Mouse (Mus musculus): ENCODE results near the gene Rhof.

Gene Rhof

GRCm38 (mm10) chr5:123135471-123136360 is 3.2 kb upstream of the Rhof start:
- peak; percentile 66 for DNase-seq (ENCODE audit: extremely low spot score)

- no peak for DNase-seq (ENCODE audit: extremely low spot score)
Measured at GRCm38 (mm10) chr5:123134875-123135382, 2.4 kb upstream of the Rhof start.

GRCm38 (mm10) chr5:123134186-123134874 is 1.8 kb upstream of the Rhof start:
- DNase-seq (ENCODE audit: extremely low spot score): no peak

DNA sequence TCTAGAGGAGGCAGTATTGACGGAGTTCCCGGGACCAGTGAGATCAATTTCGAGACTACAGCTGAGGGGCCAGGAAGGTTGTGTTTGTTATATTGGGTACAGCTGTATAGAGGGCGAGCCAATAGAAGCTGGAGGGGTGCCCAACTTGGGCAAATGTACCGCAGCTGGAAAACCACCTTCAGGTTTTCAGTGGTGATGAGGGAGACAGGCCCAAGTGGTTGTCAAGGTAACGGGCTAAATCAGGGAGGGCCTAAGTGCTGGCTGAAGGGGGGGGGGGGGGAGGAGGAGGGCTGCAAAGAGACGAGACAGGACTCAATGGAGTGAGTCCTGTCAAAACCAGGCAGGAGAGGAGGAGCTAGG is 1.3 kb upstream of the Rhof start:
- no peak for DNase-seq (ENCODE audit: extremely low spot score)

GRCm38 (mm10) chr5:123133083-123133783 is 741 bp upstream of the Rhof start:
- DNase-seq (ENCODE audit: extremely low spot score): peak; percentile 94

- DNase-seq (ENCODE audit: extremely low spot score): no peak
Measured at GRCm38 (mm10) chr5:123130814-123131148, 1.7 kb downstream of the Rhof start.

DNA sequence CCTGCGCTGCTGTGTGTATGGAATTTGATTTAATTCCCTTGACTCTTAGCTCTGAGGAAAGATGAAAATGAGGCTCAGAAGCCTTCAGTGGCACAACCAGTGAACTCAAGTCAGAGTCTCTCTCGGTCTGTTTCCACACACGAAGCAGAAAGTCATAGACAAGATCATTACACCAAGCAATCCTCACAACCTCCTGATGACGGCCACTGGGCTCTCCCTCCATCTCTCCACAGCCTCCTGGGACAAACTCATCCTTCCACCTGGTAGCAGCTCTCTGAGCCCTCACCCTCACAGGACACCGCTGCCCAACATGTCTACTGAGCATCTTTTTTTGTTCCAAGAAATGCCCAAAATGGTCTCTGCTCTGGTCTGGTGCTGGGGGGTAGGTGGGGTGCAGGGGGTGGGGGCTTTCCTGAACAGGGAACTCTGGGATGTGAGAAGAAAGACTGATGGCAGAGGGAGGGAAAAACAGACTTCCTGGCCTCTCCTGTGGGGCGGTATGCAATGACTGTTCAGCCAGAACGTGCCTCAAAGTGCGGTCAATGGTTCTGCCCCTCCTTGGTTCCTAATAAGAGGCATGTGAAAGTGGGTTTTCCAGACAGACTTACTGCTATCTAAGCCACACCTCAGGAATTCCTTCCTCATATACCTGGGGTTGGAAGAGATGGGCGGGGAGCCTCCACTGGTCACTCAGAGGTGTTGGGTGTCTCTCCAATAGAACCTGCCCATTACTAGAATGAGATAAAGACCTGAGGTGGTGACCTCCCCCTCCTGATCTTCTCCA is 2.3 kb downstream of the Rhof start:
- DNase-seq (ENCODE audit: extremely low spot score): no peak

- no peak for DNase-seq (ENCODE audit: extremely low spot score)
Measured at GRCm38 (mm10) chr5:123129170-123129757, 3.2 kb downstream of the Rhof start.

DNA sequence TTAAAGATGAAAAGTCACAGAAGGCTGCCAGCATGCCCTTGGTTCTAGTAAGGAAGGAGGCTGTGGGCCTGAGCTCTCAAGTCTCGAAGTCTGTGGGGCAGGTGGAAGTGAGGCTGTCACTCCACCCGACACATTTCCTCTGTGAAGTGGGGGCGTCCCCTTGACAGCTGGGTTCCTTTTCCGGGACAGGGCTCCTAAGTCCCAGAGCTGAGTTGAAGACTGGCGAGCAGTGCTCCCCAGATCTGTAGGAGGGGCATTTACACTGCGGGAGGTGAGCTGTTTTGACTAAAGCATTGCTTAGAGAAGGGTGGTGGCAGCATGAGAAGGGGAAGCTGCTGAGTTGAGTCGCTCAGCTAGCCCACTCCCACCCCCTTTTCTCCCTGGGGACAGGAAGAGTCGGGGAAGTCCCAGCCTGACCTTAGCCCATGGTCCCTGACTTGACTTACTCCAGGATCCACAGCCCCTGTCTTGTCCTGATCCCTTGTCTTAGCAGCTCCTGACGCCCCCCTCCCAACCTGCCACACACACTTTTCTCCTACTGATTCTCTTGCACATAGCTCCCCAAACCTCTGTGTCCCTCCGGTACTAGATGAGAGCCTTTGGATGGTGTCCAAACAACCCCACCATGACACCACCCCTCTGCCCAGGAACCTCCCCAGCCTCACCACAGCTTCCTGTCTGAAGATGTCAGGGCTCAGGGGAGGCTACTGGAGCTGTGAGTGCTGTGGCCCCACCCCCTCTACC is 3.9 kb downstream of the Rhof start:
- DNase-seq (ENCODE audit: extremely low spot score): no peak

- DNase-seq (ENCODE audit: extremely low spot score): no peak
Measured at GRCm38 (mm10) chr5:123127031-123127430, 5.5 kb downstream of the Rhof start.

GRCm38 (mm10) chr5:123125638-123126406 is 6.7 kb downstream of the Rhof start:
- no peak for DNase-seq (ENCODE audit: extremely low spot score)

DNA sequence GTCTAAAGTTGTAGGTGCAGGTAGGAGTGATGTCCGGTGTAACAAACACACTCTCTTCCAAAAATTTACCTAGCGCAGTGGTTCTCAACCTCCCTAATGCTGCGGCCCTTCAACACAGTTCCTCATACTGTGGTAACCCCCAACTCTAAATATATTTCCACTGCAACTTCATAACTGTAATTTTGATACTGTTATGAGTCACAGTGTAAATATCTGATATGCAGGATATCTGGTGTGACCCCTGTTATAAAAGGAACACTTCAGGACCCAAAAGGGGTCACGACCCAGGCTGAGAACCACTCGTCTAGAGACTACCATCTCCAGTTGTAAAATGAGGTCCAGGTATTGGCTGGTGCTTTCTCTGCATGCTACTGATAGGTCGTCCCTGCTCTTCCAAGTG is 7.4 kb downstream of the Rhof start:
- no peak for DNase-seq (ENCODE audit: extremely low spot score)

DNA sequence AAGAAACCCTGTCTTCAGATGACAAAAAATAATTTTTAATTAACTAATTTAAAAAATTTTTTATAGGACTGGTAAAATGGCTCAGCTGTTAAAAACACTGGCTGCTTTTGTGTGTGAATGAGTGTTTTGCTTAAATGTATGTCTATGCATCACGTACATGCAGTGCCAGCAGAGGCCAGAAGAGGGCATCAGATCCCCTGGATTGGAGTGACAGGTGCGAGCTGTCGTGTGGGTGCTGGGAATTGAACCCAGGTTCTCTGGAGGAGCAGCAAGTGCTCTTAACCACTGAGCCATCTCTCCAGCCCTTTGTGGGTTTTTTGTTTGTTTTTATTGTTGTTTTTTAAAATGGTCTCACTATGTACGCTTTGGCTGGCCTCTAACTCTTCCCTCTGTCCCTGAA is 10.3 kb downstream of the Rhof start:
- no peak for DNase-seq (ENCODE audit: extremely low spot score)

DNA sequence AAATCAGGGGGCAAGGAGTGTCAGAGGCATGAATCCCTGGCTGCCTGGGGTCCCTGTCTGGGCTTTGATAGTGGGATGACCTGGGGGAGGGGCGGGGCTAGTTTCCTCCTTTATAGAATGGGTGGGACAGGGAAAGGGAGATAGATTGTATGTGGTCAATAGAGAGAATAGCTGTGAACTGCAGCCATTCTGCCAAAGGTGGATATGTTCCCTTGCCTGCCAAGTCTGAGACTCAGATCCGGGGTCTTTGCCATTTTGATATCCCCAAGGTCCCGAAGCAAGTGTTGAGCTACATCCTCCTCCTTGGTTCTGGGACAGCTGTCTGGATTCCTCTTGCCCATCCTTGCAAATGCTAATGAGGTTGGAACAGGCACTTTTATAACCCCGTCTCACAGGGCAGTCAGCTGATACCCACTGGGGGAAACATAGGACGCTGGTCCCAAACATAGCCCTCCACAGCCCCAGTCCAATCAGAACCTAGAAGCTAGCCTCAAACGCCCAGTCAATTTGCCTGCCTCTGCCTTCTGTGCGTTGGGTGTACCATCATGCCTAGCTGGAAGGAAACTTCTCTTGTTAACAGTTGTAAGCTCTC is 11.8 kb downstream of the Rhof start:
- DNase-seq (ENCODE audit: extremely low spot score): no peak

DNA sequence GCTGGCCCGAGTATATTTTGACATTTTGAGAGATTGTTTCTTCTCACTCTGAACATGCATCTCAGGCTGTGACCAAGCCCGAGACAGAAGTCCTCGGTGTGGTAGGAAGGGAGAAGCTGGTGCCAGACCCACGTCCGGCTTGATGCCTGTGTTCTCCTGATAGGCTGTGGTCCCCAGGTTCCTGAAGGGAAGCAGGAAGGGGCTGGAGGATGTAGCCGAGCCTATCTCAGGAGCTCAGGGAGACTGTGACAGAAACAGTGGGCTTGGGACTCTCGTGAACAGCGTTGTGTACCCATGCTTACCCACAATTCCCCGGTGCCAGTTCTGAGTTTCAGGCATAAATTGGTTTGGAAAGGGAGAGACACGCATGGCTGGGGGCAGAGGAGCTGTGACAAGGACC is 13.7 kb downstream of the Rhof start:
- no peak for DNase-seq (ENCODE audit: extremely low spot score)

DNA sequence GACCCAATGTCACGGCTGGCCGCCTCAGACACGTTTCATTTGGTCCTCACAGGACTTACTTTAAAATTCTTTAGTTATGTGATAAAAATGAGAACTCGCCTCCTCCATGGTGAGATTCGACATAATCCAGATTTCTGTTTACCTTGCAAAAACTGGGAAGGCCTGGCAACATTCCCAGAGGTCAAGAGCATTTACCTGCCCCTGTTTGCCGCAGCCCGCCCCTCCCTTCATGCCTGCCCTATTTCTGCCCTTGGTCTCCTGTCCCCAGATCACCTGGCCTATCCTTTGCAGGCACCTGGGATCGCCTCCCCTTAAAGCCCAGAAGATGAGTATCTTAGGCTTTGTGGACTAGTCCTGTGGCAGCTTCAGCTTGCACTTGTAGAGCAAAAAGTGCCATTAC is 14.7 kb downstream of the Rhof start:
- DNase-seq (ENCODE audit: extremely low spot score): no peak

DNA sequence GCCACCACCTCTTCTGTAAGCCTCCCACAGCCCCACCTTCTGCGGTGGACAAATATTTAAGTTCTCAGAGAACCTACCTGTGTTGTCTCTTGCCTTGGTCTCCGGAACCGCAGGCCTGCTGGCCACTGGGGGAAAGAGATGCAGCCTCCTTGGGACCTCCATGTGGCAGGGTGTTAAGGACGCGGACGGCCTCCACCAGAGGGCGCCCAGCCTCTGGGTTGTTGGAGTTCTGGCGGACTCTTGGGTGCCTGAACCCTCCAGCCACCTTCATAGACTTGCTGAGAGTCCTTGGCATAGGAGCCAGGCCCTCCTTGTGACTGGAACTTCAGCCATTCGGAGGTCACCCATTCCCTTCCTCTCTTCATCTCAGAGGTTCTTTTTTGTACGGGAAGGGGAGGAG is 15.2 kb downstream of the Rhof start:
- peak; percentile 79 for DNase-seq (ENCODE audit: extremely low spot score)

DNA sequence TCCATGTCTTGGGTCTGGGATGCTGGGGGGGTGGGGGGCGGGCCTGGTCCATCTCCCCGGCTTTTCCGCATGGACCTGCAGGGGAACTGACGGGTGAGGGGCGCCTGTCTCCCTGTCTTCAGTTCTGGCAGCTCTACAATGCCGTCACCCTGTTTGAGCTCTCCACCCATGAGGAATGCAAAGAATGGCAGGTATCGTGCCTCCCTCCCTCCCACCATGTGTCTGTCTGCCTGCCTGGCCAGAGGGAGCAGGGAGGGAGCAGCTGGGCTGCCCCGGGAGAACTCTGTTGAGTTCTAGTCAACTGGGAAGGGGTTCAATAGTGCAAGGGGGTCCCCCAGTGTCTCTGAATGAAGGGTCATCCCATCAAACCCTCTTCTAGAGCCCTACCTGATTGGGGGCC is 16.4 kb downstream of the Rhof start:
- no peak for DNase-seq (ENCODE audit: extremely low spot score)

DNA sequence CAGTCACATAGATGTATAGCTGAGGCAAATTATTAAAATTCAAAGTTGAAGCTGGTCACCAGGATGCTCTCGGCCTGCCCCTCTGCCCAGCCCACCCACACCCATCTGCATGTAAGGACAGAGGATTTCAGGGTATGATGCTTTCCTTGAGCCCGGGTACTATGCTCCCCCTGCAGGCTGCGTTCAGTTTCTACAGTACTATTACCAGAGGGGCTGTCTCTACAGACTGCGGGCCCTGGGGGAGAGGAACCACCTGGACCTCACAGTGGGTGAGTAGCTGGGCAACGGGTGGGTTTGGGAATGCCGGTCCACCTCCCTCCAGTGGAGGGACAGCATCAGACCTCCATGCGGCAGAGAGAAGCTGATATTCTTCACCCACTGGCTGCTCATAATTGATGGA is 17.6 kb downstream of the Rhof start:
- no peak for DNase-seq (ENCODE audit: extremely low spot score)

DNA sequence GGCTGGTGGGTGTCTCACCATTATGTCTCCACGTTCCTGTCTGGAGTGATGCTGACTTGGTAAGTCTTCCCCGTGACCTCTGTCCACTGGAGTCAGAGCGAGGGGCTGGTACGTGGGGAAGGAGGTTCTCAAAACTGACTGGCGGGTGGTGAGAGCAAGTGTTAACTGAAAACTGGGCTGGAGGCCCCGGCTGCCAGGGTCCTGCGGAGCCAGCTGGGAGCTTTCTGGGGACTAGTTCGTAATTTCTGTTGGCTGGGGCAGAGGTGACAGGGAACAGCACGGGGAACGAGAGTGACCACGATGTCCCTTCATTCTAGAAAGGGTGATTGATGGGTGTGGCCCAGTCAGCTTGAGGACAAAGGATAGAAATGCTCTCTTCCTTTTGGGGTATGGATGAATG is 18.4 kb downstream of the Rhof start:
- no peak for DNase-seq (ENCODE audit: extremely low spot score)

Measured in embryo, embryonic 9.5 days (tissue).